Mouse (Mus musculus): ENCODE data around the gene Alcam. TPM values are rescaled to one million over a fixed set of nuclear protein-coding genes. Genes with fewer than 3 reads are reported as not detected.

The Alcam gene
- polyA plus RNA-seq, 1 experiment from 2014 or later: 43.0 TPM

DNA sequence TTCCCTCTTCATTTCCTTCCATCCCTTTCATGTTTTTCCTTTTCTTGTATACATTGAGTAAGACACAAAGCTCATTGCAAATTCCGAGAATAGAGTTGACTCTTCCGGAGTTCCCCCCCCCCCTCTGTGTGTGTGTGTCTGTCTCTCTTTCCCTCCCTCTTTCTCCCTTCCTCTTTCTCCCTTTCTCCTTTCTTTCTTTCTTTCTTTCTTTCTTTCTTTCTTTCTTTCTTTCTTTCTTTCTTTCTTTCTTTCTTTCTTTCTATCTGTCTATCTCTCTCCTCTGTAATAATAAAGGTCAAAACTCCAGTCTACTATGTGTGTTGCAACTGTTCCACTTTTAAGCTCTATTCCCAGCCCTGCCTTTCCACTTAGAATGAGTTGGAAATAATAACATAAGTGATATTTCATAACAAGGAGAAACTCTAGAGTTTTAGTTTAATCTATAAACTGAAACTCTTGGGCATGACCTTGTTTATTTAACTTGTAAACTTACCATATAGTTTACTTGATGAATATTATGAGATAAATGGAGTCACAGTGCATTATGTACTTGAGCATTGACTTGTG lies 110.3 kb downstream of the Alcam start:
- Histone ChIP-seq H3K4me1 (replicated peaks; ENCODE audit: control insufficient read depth, insufficient read depth, low read length) (peaks cover 6% of the 10 kb centered on the region; the same call in 1 of the 2 replicates), H3K9ac (ENCODE audit: low read length) (no peak overlapping the region), H3K9me3 (ENCODE audit: control insufficient read depth, low read length) (no peaks in the 10 kb centered on the region), H3K36me3 (ENCODE audit: control insufficient read depth, insufficient read depth, low read length) (no peaks in the 10 kb centered on the region), H3K27me3 (ENCODE audit: control insufficient read depth, insufficient read depth, low read depth, low read length) (no peaks in the 10 kb centered on the region), H3K27ac (ENCODE audit: low read length) (peak overlapping the region; percentile 80), H3K4me3 (ENCODE audit: low read length) (no peak overlapping the region), H3K4me2 (ENCODE audit: low read depth, low read length) (peak overlapping the region; percentile 20)
- ATAC-seq (ENCODE audit: low read depth): no peak
- 18% methylated on average over 2 of the region's 2 CpGs for WGBS

- Histone ChIP-seq H3K9me3 (ENCODE audit: control insufficient read depth, low read length) (no peaks in the 10 kb centered on the region), H3K9ac (ENCODE audit: low read length) (no peak overlapping the region), H3K4me3 (ENCODE audit: low read length) (no peak overlapping the region), H3K4me1 (replicated peaks; ENCODE audit: control insufficient read depth, insufficient read depth, low read length) (peaks cover 6% of the 10 kb centered on the region; the same call in 1 of the 2 replicates), H3K27ac (ENCODE audit: low read length) (peak overlapping the region; percentile 80), H3K36me3 (ENCODE audit: control insufficient read depth, insufficient read depth, low read length) (no peaks in the 10 kb centered on the region), H3K4me2 (ENCODE audit: low read depth, low read length) (peak overlapping the region; percentile 20), H3K27me3 (ENCODE audit: control insufficient read depth, insufficient read depth, low read depth, low read length) (no peaks in the 10 kb centered on the region)
- 41% methylated on average over 8 of the region's 8 CpGs for WGBS
- peak; percentile 86 for ATAC-seq (ENCODE audit: low read depth)
Observed at GRCm38 (mm10) chr16:52342694-52343466, 111.0 kb downstream of the Alcam start.

DNA sequence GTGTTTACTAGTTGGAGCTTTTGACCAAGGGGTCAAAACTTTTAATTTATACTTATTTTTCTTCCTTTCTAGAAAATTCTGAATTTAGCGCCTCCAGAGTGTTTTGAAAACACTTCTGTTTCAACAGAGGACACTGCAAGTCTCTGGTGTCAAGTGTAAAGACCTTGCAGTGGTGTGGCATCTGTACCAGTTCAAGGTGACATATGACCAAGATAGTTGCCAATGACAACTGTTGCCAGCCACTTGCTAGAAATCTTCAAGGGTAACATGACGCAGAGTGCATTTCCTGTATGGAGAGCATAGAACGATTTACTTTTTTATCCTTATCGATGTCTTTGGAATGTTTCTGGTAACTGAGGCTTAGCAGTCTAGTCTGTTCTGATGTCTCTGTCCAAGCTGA lies 119.8 kb downstream of the Alcam start:
- no peak overlapping the region for H3K4me3 ChIP-seq (ENCODE audit: low read length)
- peak overlapping the region; percentile 90 for H3K27ac ChIP-seq (ENCODE audit: low read length)
- no peak overlapping the region for H3K4me2 ChIP-seq (ENCODE audit: low read depth, low read length)
- H3K9ac ChIP-seq (ENCODE audit: low read length): no peak overlapping the region
- WGBS: 53% methylated on average over 4 of the region's 4 CpGs
- H3K27me3 ChIP-seq (ENCODE audit: control insufficient read depth, insufficient read depth, low read depth, low read length): no peaks in the 10 kb centered on the region
- H3K9me3 ChIP-seq (ENCODE audit: control insufficient read depth, low read length): no peaks in the 10 kb centered on the region
- peaks cover 22% of the 10 kb centered on the region for H3K4me1 ChIP-seq (replicated peaks; ENCODE audit: control insufficient read depth, insufficient read depth, low read length)
- ATAC-seq (ENCODE audit: low read depth): no peak
- no peaks in the 10 kb centered on the region for H3K36me3 ChIP-seq (ENCODE audit: control insufficient read depth, insufficient read depth, low read length)

GRCm38 (mm10) chr16:52333631-52334030 lies 120.2 kb downstream of the Alcam start:
- peak overlapping the region; percentile 88 for H3K27ac ChIP-seq (ENCODE audit: low read length)
- no peaks in the 10 kb centered on the region for H3K27me3 ChIP-seq (ENCODE audit: control insufficient read depth, insufficient read depth, low read depth, low read length)
- no peak overlapping the region; the same call in 1 of the 2 replicates for H3K4me2 ChIP-seq (ENCODE audit: low read depth, low read length)
- no peak overlapping the region for H3K9ac ChIP-seq (ENCODE audit: low read length)
- no peaks in the 10 kb centered on the region for H3K9me3 ChIP-seq (ENCODE audit: control insufficient read depth, low read length)
- ATAC-seq (ENCODE audit: low read depth): peak; percentile 97
- no peaks in the 10 kb centered on the region for H3K36me3 ChIP-seq (ENCODE audit: control insufficient read depth, insufficient read depth, low read length)
- no peak overlapping the region for H3K4me3 ChIP-seq (ENCODE audit: low read length)
- WGBS: 47% methylated on average over 5 of the region's 5 CpGs
- H3K4me1 ChIP-seq (replicated peaks; ENCODE audit: control insufficient read depth, insufficient read depth, low read length): peaks cover 22% of the 10 kb centered on the region

DNA sequence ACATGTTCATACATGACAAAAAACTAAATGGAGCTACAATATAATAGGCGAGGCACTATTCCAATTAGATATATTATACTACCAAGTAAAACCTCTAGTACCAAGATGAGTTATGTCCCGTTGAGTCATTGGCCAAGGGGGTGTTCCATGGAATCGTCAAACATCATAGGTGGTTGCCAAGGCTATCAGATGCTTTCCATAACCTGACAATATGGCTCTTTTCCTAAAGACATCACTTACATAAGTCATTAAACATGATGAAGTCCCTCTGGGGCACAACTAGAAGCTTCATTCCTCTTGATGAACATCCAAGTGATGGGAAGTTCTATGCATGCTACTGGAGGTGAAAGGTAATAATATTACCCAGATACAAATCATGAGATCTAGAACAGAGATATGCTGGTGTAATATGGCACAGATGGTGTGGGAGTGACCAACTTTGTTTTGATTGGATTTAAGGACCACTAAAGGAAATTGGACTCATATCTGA lies 122.5 kb downstream of the Alcam start:
- Histone ChIP-seq H3K9me3 (ENCODE audit: control insufficient read depth, low read length) (no peaks in the 10 kb centered on the region), H3K27ac (ENCODE audit: low read length) (no peak overlapping the region), H3K4me1 (replicated peaks; ENCODE audit: control insufficient read depth, insufficient read depth, low read length) (peaks cover 18% of the 10 kb centered on the region), H3K27me3 (ENCODE audit: control insufficient read depth, insufficient read depth, low read depth, low read length) (no peaks in the 10 kb centered on the region), H3K9ac (ENCODE audit: low read length) (no peak overlapping the region), H3K4me2 (ENCODE audit: low read depth, low read length) (no peak overlapping the region), H3K4me3 (ENCODE audit: low read length) (no peak overlapping the region), H3K36me3 (ENCODE audit: control insufficient read depth, insufficient read depth, low read length) (no peaks in the 10 kb centered on the region)
- no peak for ATAC-seq (ENCODE audit: low read depth)
- 91% methylated on average over 3 of the region's 3 CpGs for WGBS

- Histone ChIP-seq H3K27me3 (ENCODE audit: control insufficient read depth, insufficient read depth, low read depth, low read length) (no peaks in the 10 kb centered on the region), H3K9me3 (ENCODE audit: control insufficient read depth, low read length) (no peaks in the 10 kb centered on the region), H3K4me1 (replicated peaks; ENCODE audit: control insufficient read depth, insufficient read depth, low read length) (peaks cover 4% of the 10 kb centered on the region), H3K9ac (ENCODE audit: low read length) (no peak overlapping the region), H3K36me3 (ENCODE audit: control insufficient read depth, insufficient read depth, low read length) (no peaks in the 10 kb centered on the region), H3K4me3 (ENCODE audit: low read length) (no peak overlapping the region), H3K4me2 (ENCODE audit: low read depth, low read length) (no peak overlapping the region), H3K27ac (ENCODE audit: low read length) (no peak overlapping the region)
- ATAC-seq (ENCODE audit: low read depth): no peak
- WGBS: 44% methylated on average over 2 of the region's 2 CpGs
Observed at GRCm38 (mm10) chr16:52329420-52329819, 124.5 kb downstream of the Alcam start.

DNA sequence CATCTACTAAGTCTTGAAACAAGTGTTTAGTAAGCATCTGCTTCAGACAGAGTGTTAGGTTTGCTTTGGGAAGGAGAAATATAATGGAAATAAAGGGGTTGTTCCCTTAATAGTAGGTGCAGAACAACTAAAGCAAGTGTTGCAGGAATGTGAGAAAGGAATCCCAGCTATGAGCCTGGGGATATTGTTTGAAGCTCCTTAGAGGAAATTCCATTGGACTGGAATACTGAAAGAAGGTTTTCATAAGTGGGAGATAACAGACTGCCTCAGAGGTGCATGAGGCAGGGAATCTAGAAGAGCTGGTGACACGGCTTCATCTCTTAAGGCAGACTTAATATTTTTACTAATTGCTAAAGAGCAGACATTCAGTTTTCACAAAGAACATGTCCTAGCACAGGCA lies 134.6 kb downstream of the Alcam start:
- Histone ChIP-seq H3K9me3 (ENCODE audit: control insufficient read depth, low read length) (no peaks in the 10 kb centered on the region), H3K36me3 (ENCODE audit: control insufficient read depth, insufficient read depth, low read length) (no peaks in the 10 kb centered on the region), H3K4me1 (replicated peaks; ENCODE audit: control insufficient read depth, insufficient read depth, low read length) (no peaks in the 10 kb centered on the region), H3K4me3 (ENCODE audit: low read length) (no peak overlapping the region), H3K27ac (ENCODE audit: low read length) (no peak overlapping the region), H3K27me3 (ENCODE audit: control insufficient read depth, insufficient read depth, low read depth, low read length) (no peaks in the 10 kb centered on the region), H3K9ac (ENCODE audit: low read length) (no peak overlapping the region), H3K4me2 (ENCODE audit: low read depth, low read length) (no peak overlapping the region)
- ATAC-seq (ENCODE audit: low read depth): peak; percentile 64; the same call in 1 of the 2 replicates
- WGBS: 32% methylated on average over 1 of the region's 1 CpGs

DNA sequence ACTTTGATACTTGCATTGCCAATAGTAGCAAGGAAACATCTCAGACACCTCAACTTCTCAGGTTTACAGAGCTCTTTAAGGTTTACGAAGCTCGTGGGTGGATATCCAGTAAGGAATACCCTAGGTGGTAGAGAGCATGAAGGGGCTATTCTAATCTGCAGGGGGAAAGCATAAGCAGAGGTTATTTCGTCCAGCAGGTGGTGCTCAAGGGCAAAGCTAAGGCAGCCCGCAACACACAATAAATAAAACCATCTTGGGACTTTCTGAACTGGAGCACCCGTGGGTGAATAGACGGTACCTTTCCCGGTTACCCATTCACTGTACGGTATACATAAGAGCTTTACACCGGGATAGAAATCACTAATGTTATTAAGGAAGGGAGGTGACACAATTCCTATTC lies 142.8 kb downstream of the Alcam start:
- no peaks in the 10 kb centered on the region for H3K4me1 ChIP-seq (replicated peaks; ENCODE audit: control insufficient read depth, insufficient read depth, low read length)
- no peak overlapping the region for H3K27ac ChIP-seq (ENCODE audit: low read length)
- no peaks in the 10 kb centered on the region for H3K27me3 ChIP-seq (ENCODE audit: control insufficient read depth, insufficient read depth, low read depth, low read length)
- peak overlapping the region; percentile 19 for H3K4me3 ChIP-seq (ENCODE audit: low read length)
- H3K9me3 ChIP-seq (ENCODE audit: control insufficient read depth, low read length): no peaks in the 10 kb centered on the region
- peak; percentile 71 for ATAC-seq (ENCODE audit: low read depth)
- 12% methylated on average over 9 of the region's 9 CpGs for WGBS
- H3K36me3 ChIP-seq (ENCODE audit: control insufficient read depth, insufficient read depth, low read length): no peaks in the 10 kb centered on the region
- peak overlapping the region; percentile 46 for H3K4me2 ChIP-seq (ENCODE audit: low read depth, low read length)
- no peak overlapping the region for H3K9ac ChIP-seq (ENCODE audit: low read length)

GRCm38 (mm10) chr16:52307016-52307415 lies 146.9 kb downstream of the Alcam start:
- ATAC-seq (ENCODE audit: low read depth): no peak
- H3K4me2 ChIP-seq (ENCODE audit: low read depth, low read length): no peak overlapping the region
- no peaks in the 10 kb centered on the region for H3K9me3 ChIP-seq (ENCODE audit: control insufficient read depth, low read length)
- no peak overlapping the region for H3K4me3 ChIP-seq (ENCODE audit: low read length)
- WGBS: 88% methylated on average over 2 of the region's 2 CpGs
- H3K27me3 ChIP-seq (ENCODE audit: control insufficient read depth, insufficient read depth, low read depth, low read length): no peaks in the 10 kb centered on the region
- no peaks in the 10 kb centered on the region for H3K36me3 ChIP-seq (ENCODE audit: control insufficient read depth, insufficient read depth, low read length)
- no peak overlapping the region for H3K9ac ChIP-seq (ENCODE audit: low read length)
- H3K27ac ChIP-seq (ENCODE audit: low read length): no peak overlapping the region
- H3K4me1 ChIP-seq (replicated peaks; ENCODE audit: control insufficient read depth, insufficient read depth, low read length): no peaks in the 10 kb centered on the region
